ENCODE assay signal across 9 mouse cellular contexts in genomic region chr7:111547069-111547468, GRCm38 (mm10).
DNase-seq lines count a peak whose midpoint lies in the region; ATAC-seq and TF ChIP-seq lines count a peak whose summit lies in the region.
"Had no signal": no experiment of that assay in that cellular context is flagged by ENCODE, and none has a peak within 500 bp of the region (broad histone marks: within the 10 kb centered on the region; RNA-seq: fewer than 3 reads in every experiment).

No protein-coding gene starts in this region.

- no peaks in the 10 kb centered on the region for H3K79me2 ChIP-seq in myocyte (ENCODE audit: control insufficient read depth, insufficient read depth)

- peak; percentile 24 for DNase-seq in cerebellum, adult 9-11 months
- DNase-seq in embryo, embryonic 11 days = peak; percentile 53
- DNase-seq in heart, postnatal 10 days = no peak
- no peak for DNase-seq in thymus, adult 2 months
- DNase-seq: lung, postnatal 14 days had no signal

- no peak overlapping the region for H3K4me3 ChIP-seq in hindbrain, embryonic 16.5 days (ENCODE audit: low read length)
- no peak overlapping the region for H3K4me3 ChIP-seq in myocyte
- H3K4me3 ChIP-seq in thymus, adult 2 months (ENCODE audit: control insufficient read depth, insufficient read depth, low read length) = no peak overlapping the region
- H3K4me3 ChIP-seq: heart, embryonic 12.5 days had no signal

- 0 out of 2 replicates have a peak overlapping the region, but pooled peaks have one; percentile 35 for H3K27ac ChIP-seq in hindbrain, embryonic 16.5 days (ENCODE audit: low read depth, low read length)
- no peak overlapping the region for H3K27ac ChIP-seq in thymus, adult 2 months (ENCODE audit: control insufficient read depth, insufficient read depth, low read length)

- ATAC-seq in hindbrain, embryonic 16.5 days = peak; percentile 72
- ATAC-seq in CD4-positive, CD25-positive, alpha-beta regulatory T cell, adult 4 months = no peak

- no peak overlapping the region for H3ac ChIP-seq in myocyte (ENCODE audit: control insufficient read depth, insufficient read length)

- peaks cover 9% of the 10 kb centered on the region for H3K4me1 ChIP-seq in hindbrain, embryonic 16.5 days (ENCODE audit: control insufficient read depth, insufficient read depth, low read depth, low read length)
- H3K4me1 ChIP-seq in thymus, adult 2 months (replicated peaks; ENCODE audit: control insufficient read depth, insufficient read depth, low read length) = no peaks in the 10 kb centered on the region
- H3K4me1 ChIP-seq: heart, embryonic 12.5 days had no signal

- H3K9ac ChIP-seq in hindbrain, embryonic 16.5 days (ENCODE audit: low read depth, low read length) = no peak overlapping the region
- H3K9ac ChIP-seq: heart, embryonic 12.5 days had no signal

- no peaks in the 10 kb centered on the region for H3K27me3 ChIP-seq in hindbrain, embryonic 16.5 days (replicated peaks; ENCODE audit: control insufficient read depth, insufficient read depth, low read length)
- no peaks in the 10 kb centered on the region for H3K27me3 ChIP-seq in myocyte (ENCODE audit: control insufficient read depth, insufficient read depth, insufficient read length)
- no peaks in the 10 kb centered on the region for H3K27me3 ChIP-seq in thymus, adult 2 months (ENCODE audit: control insufficient read depth, insufficient read depth, low read length)
- H3K27me3 ChIP-seq: heart, embryonic 12.5 days had no signal

- H3K9me3 ChIP-seq in hindbrain, embryonic 16.5 days (ENCODE audit: control insufficient read depth, low read length) = no peaks in the 10 kb centered on the region
- H3K9me3 ChIP-seq: heart, embryonic 12.5 days had no signal

- H3K36me3 ChIP-seq in hindbrain, embryonic 16.5 days (ENCODE audit: control insufficient read depth, insufficient read depth, low read length) = no peaks in the 10 kb centered on the region
- no peaks in the 10 kb centered on the region for H3K36me3 ChIP-seq in myocyte (ENCODE audit: control insufficient read depth, insufficient read depth)
- no peaks in the 10 kb centered on the region for H3K36me3 ChIP-seq in thymus, adult 2 months (ENCODE audit: control insufficient read depth, insufficient read depth, low read length)
- H3K36me3 ChIP-seq: heart, embryonic 12.5 days had no signal

- WGBS in hindbrain, embryonic 16.5 days = 19% methylated on average over 10 of the region's 10 CpGs
- WGBS in thymus, adult 2 months = 96% methylated on average over 10 of the region's 10 CpGs

- intact Hi-C loops in heart, postnatal 10 days (cut with DNase I) = no loop called here

- H3K4me2 ChIP-seq in hindbrain, embryonic 16.5 days (ENCODE audit: low read length) = no peak overlapping the region; the same call in 1 of the 2 replicates
- peak overlapping the region; percentile 36 for H3K4me2 ChIP-seq in myocyte (ENCODE audit: low read depth)
- H3K4me2 ChIP-seq: heart, embryonic 12.5 days had no signal

- no peak for TF ChIP-seq POLR2A in myocyte (IDR thresholded peaks at IDR 0.05; ENCODE audit: insufficient read length, low read depth)
- no peak for TF ChIP-seq POLR2A in thymus, adult 2 months (IDR thresholded peaks at IDR 0.05; ENCODE audit: control insufficient read depth, extremely low read depth, insufficient read depth, low read length, poor library complexity)

- no peak for TF ChIP-seq CTCF in thymus, adult 2 months (IDR thresholded peaks at IDR 0.05; ENCODE audit: borderline replicate concordance, control insufficient read depth, extremely low read depth, insufficient read depth, low read length, poor library complexity)

TF ChIP-seq in myocyte, 11 proteins besides CTCF, POLR2A, EP300 and RAD21:
- TF ChIP-seq MYOD1 (IDR thresholded peaks at IDR 0.05; ENCODE audit: control insufficient read depth in 1 of 3, insufficient read length in 2 of 3, low read depth in 2 of 3) (peak in 2 of 3 experiments; percentile 39 to 53), SRF (IDR thresholded peaks at IDR 0.05; ENCODE audit: control insufficient read depth, insufficient read length, low read depth) (no peak), MYOG (IDR thresholded peaks at IDR 0.05; ENCODE audit: control insufficient read depth in 1 of 3, insufficient read depth in 1 of 3, insufficient read length in 2 of 3, low read depth in 2 of 3) (peak in 1 of 3 experiments; percentile 15), POLR2AphosphoS2 (IDR thresholded peaks at IDR 0.05; ENCODE audit: insufficient read length, low read depth) (no peak), REST (IDR thresholded peaks at IDR 0.05; ENCODE audit: insufficient read depth, insufficient read length) (no peak), USF1 (IDR thresholded peaks at IDR 0.05; ENCODE audit: low read depth) (no peak), E2F4 (IDR thresholded peaks at IDR 0.05; ENCODE audit: insufficient read depth) (no peak), TCF3 (IDR thresholded peaks at IDR 0.05; ENCODE audit: insufficient read length, low read depth) (no peak)

Comparison
In these comparisons a context has a peak if more than half of its experiments do, and no peak if none do; other contexts are left out.
1. DNase-seq: peak in cerebellum, adult 9-11 months (single experiment) and embryo, embryonic 11 days (single experiment); none in heart, postnatal 10 days (0 of 2) and thymus, adult 2 months (single experiment).